Mouse (Mus musculus) E14TG2a.4 (cell line): ENCODE results near the gene Kcnj12.

Source experiments
- CTCF ChIP-seq: conservative IDR thresholded peaks from 2 replicates; pipeline ENCODE4 v1.5.1; 2014; ENCODE audit warnings: low read length
- NANOG ChIP-seq: IDR thresholded peaks from 2 replicates; pipeline ENCODE4 v1.6.1; 2014; ENCODE audit warnings: borderline replicate concordance, low read length, mixed read lengths

DNA sequence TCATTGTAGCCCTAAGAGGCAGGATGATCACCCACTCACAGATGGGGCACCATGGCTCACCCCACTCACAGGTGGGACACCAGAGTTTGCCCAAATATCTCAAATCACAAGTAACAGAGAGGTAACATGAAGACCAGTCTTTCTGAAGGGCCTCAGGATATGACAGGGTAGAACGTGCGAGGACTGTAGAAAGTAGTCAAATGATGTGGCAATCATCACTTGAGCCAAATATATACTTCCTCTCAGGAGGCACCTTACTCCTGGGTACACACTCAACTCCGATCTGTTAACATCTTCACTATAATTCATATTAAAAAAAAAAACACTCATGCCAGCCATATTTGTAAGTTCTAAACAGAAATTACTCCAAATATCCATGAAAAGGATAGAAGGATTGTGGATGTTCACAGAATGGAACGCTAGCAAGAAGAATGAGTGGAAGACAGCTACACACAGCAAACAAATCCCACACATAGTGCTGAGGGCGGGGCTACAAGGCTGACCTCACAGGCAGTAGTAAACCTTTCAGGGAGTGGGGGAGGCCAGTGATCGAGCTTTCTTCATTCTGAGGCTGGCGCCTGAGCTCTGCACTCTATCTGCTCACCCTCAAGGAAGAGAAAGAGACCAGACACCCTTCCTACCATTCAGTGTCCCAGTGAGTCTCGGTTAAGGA lies 90.1 kb downstream of the Kcnj12 start:
- TF ChIP-seq CTCF = no peak
- no peak for TF ChIP-seq NANOG
